Mouse (Mus musculus) G1E (cell line): ENCODE results near the gene Dmtf1.

ENCODE experiments used
- CTCF ChIP-seq: IDR thresholded peaks from 2 replicates; pipeline ENCODE4 v1.5.1; 2012; ENCODE audit warnings: low read depth, low read length, inconsistent platforms, mixed read lengths
- GATA1 ChIP-seq: IDR thresholded peaks from 2 replicates; pipeline ENCODE4 v1.6.1; 2012; ENCODE audit warnings: borderline replicate concordance, low read length, inconsistent platforms, mixed read lengths
- POLR2AphosphoS5 ChIP-seq: IDR thresholded peaks from 2 replicates; pipeline ENCODE4 v1.6.1; 2012; ENCODE audit warnings: low read depth, low read length, inconsistent platforms; ENCODE audit not compliant: insufficient replicate concordance
- TAL1 ChIP-seq: conservative IDR thresholded peaks from 2 replicates; pipeline ENCODE4 v1.6.1; 2012; ENCODE audit warnings: low read depth, low read length, inconsistent platforms, mixed read lengths

DNA sequence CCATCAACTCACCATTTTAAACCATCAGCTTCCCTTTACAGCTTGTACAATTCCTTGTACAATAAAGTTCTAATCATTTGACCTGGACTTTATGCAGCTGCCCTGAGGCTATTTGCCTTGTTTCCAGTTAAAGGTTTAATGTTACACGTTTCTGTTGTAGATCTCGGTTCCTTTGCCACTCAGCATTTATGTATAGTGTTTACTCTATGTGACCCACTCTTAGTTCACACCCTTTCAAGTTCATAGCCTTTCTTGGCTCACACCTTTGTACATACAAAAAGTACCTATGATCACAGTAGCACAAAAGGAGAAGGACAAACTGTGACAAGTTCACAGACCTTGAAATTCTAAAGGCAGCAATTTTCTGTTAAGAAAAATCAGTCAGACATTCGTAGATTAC lies 26.0 kb downstream of the Dmtf1 start:
- no peak for TF ChIP-seq CTCF
- no peak for TF ChIP-seq GATA1
- no peak for TF ChIP-seq POLR2AphosphoS5
- TF ChIP-seq TAL1 = no peak
